Mouse (Mus musculus): ENCODE measurements at regions not wholly inside any gene's neighbourhood (a gene's known extent, or its start where the extent isn't known, plus 50 kb on each side); places are given as distances from the start of the nearest gene placed in this dataset.
A peak's percentile ranks its signal among the peaks of the same experiment; 100 is the strongest.
"Not testable (repeated sequence)": the region's sequence is repeated elsewhere in the genome, so short reads cannot be mapped to it uniquely, and the experiment has no call there.

GRCm38 (mm10) chrX:99732526-99732925, 88.3 kb upstream of the Tmem28 start:
- no peak for DNase-seq

- DNase-seq: peak; percentile 19
These were observed 95.7 kb upstream of the Tmem28 start for GRCm38 (mm10) chrX:99725101-99725500.

GRCm38 (mm10) chrX:99695366-99695765, 125.5 kb upstream of the Tmem28 start:
- DNase-seq: no peak

- no peak for DNase-seq
These were observed 129.8 kb upstream of the Tmem28 start for GRCm38 (mm10) chrX:99690971-99691370.

GRCm38 (mm10) chrX:99689761-99690160, 131.1 kb upstream of the Tmem28 start:
- DNase-seq: no peak

- DNase-seq: not testable (repeated sequence)
These were observed 138.3 kb upstream of the Tmem28 start for GRCm38 (mm10) chrX:99682491-99682890.

GRCm38 (mm10) chrX:99667596-99667995, 153.2 kb upstream of the Tmem28 start:
- no peak for DNase-seq

GRCm38 (mm10) chrX:99662566-99662965, 158.3 kb upstream of the Tmem28 start:
- DNase-seq: no peak

GRCm38 (mm10) chrX:99659496-99660140, 161.2 kb upstream of the Tmem28 start:
- peak; percentile 3 for DNase-seq

- DNase-seq: peak; percentile 59
These were observed 162.9 kb upstream of the Tmem28 start for GRCm38 (mm10) chrX:99657790-99658451.

- DNase-seq: no peak
These were observed 163.8 kb upstream of the Tmem28 start for GRCm38 (mm10) chrX:99656988-99657387.

- no peak for DNase-seq
These were observed 161.2 kb upstream of the Pja1 start for GRCm38 (mm10) chrX:99632211-99632775.

- no peak for DNase-seq
These were observed 153.6 kb upstream of the Pja1 start for GRCm38 (mm10) chrX:99624515-99625179.

- DNase-seq: no peak
These were observed 141.2 kb upstream of the Pja1 start for GRCm38 (mm10) chrX:99612130-99612759.

GRCm38 (mm10) chrX:99610096-99610495, 139.0 kb upstream of the Pja1 start:
- DNase-seq: no peak

GRCm38 (mm10) chrX:99609591-99609990, 138.5 kb upstream of the Pja1 start:
- no peak for DNase-seq

GRCm38 (mm10) chrX:99608284-99608692, 137.2 kb upstream of the Pja1 start:
- no peak for DNase-seq

- DNase-seq: no peak
These were observed 134.2 kb upstream of the Pja1 start for GRCm38 (mm10) chrX:99605084-99605824.

GRCm38 (mm10) chrX:99603714-99604113, 132.6 kb upstream of the Pja1 start:
- no peak for DNase-seq

- DNase-seq: no peak
These were observed 131.3 kb upstream of the Pja1 start for GRCm38 (mm10) chrX:99602268-99602885.

- DNase-seq: no peak
These were observed 124.4 kb upstream of the Pja1 start for GRCm38 (mm10) chrX:99595493-99595892.
